In genomic region chr6:146429694-146430380, GRCm38 (mm10) we compare ENCODE assay signal across 9 mouse cellular contexts.
DNase-seq lines count a peak whose midpoint lies in the region; ATAC-seq lines count a peak whose summit lies in the region.
"Had no signal": no experiment of that assay in that cellular context is flagged by ENCODE, and none has a peak within 500 bp of the region (broad histone marks: within the 10 kb centered on the region; RNA-seq: fewer than 3 reads in every experiment).

No protein-coding gene starts in this region.

- no peaks in the 10 kb centered on the region for H3K9me3 ChIP-seq in kidney, embryonic 15.5 days (replicated peaks)
- H3K9me3 ChIP-seq: limb, embryonic 13.5 days had no signal

- no peaks in the 10 kb centered on the region for H3K27me3 ChIP-seq in kidney, embryonic 15.5 days
- H3K27me3 ChIP-seq: limb, embryonic 13.5 days had no signal

- WGBS in kidney, embryonic 15.5 days = 54% methylated on average over 9 of the region's 9 CpGs

- H3K4me3 ChIP-seq in kidney, embryonic 15.5 days (replicated peaks) = no peak overlapping the region
- H3K4me3 ChIP-seq: limb, embryonic 13.5 days had no signal

- H3K4me1 ChIP-seq in kidney, embryonic 15.5 days = peaks cover 10% of the 10 kb centered on the region

- no peak overlapping the region for H3K27ac ChIP-seq in kidney, embryonic 15.5 days
- H3K27ac ChIP-seq: limb, embryonic 13.5 days had no signal

- H3K9ac ChIP-seq in kidney, embryonic 15.5 days = no peak overlapping the region
- H3K9ac ChIP-seq: limb, embryonic 13.5 days had no signal

- DNase-seq in cerebellum, adult 11 months = peak; percentile 12
- no peak for DNase-seq in cerebellum, adult 11-12 months
- DNase-seq in urinary bladder, postnatal 25 days (ENCODE audit: low spot score) = peak; percentile 49
- no peak for DNase-seq in urinary bladder, adult 18-20 months (ENCODE audit: low spot score in 2 of 2)
- peak; percentile 42 for DNase-seq in lung, postnatal 25 days (ENCODE audit: low spot score)
- peak; percentile 34 to 61 for DNase-seq in spleen, postnatal 14 days (ENCODE audit: low spot score in 2 of 2)

- no peaks in the 10 kb centered on the region for H3K36me3 ChIP-seq in kidney, embryonic 15.5 days
- H3K36me3 ChIP-seq: limb, embryonic 13.5 days had no signal

- no peak overlapping the region for H3K4me2 ChIP-seq in kidney, embryonic 15.5 days
- H3K4me2 ChIP-seq: limb, embryonic 13.5 days had no signal

- peak; percentile 86 for ATAC-seq in erythroblast, adult 5-6 weeks (replicated peaks; ENCODE audit: low FRiP score, poor library complexity, severe bottlenecking)
- peak; percentile 94 for ATAC-seq in kidney, embryonic 15.5 days (replicated peaks; ENCODE audit: low FRiP score)

Comparison
In these comparisons a context has a peak if more than half of its experiments do, and no peak if none do; other contexts are left out.
1. DNase-seq: peak in cerebellum, adult 11 months (single experiment), urinary bladder, postnatal 25 days (single experiment), lung, postnatal 25 days (single experiment) and spleen, postnatal 14 days (2 of 2); none in cerebellum, adult 11-12 months (single experiment) and urinary bladder, adult 18-20 months (0 of 2).